Mouse (Mus musculus) CH12.LX (cell line): ENCODE results near the gene Dhx37. TPM values are rescaled to one million over a fixed set of nuclear protein-coding genes. Genes with fewer than 3 reads are reported as not detected.

Source experiments
- DNase-seq: peaks from one replicate; pipeline ENCODE4 v3.0.0-alpha.2; 2013; ENCODE audit errors: extremely low read depth
- H3K27ac ChIP-seq: 2 replicates; pipeline ENCODE4 v1.5.1; 2012; ENCODE audit warnings: low read depth, mild to moderate bottlenecking, control low read depth, moderate library complexity; ENCODE audit not compliant: insufficient read depth
- H3K27me3 ChIP-seq: replicated peaks from 2 replicates; pipeline ENCODE3; 2012; ENCODE audit warnings: inconsistent platforms
- H3K36me3 ChIP-seq, 2 experiments: replicated peaks in 1 of 2; 2 replicates each; pipeline versions ENCODE3 to v1.6.1; 2012; ENCODE audit warnings: inconsistent platforms in 1 of 2, low read length in 1 of 2, mild to moderate bottlenecking in 1 of 2, mixed read lengths in 1 of 2, moderate library complexity in 1 of 2; ENCODE audit not compliant: control insufficient read depth in 1 of 2, insufficient read depth in 1 of 2
- H3K4me1 ChIP-seq, 2 experiments: 2 replicates each; pipeline ENCODE4 v1.6.1; 2012; ENCODE audit warnings: inconsistent platforms in 1 of 2, moderate library complexity in 1 of 2; ENCODE audit not compliant: insufficient read depth in 2 of 2, control insufficient read depth in 1 of 2
- H3K4me2 ChIP-seq: 2 replicates; pipeline ENCODE4 v1.6.1; 2012; ENCODE audit warnings: low read depth, mild to moderate bottlenecking, control low read depth; ENCODE audit not compliant: poor library complexity, insufficient read depth, severe bottlenecking
- H3K4me3 ChIP-seq, 3 experiments: fragments of 150-350 bp in 1 of 3; sonication (generic) in 1 of 3; replicated peaks in 1 of 3; 2 replicates each; pipeline versions ENCODE3 to v1.5.1; 2011 to 2012; ENCODE audit warnings: low read depth in 2 of 3, low read length in 2 of 3, mild to moderate bottlenecking in 2 of 3, moderate library complexity in 2 of 3, control low read depth in 1 of 3, improper control_type of control experiment in 1 of 3, inconsistent platforms in 1 of 3, mixed read lengths in 1 of 3; ENCODE audit not compliant: poor library complexity in 1 of 3
- H3K79me2 ChIP-seq: replicated peaks from 2 replicates; pipeline ENCODE4 v1.6.1; 2012; ENCODE audit warnings: mild to moderate bottlenecking, moderate library complexity; ENCODE audit not compliant: control insufficient read depth, poor library complexity, insufficient read depth, severe bottlenecking; ENCODE audit errors: extremely low read depth
- H3K9ac ChIP-seq: 2 replicates; pipeline ENCODE4 v1.6.1; 2012; ENCODE audit warnings: low read depth, mild to moderate bottlenecking, control low read depth, moderate library complexity; ENCODE audit not compliant: insufficient read depth
- H3K9me3 ChIP-seq: replicated peaks from 2 replicates; pipeline ENCODE3; 2012; ENCODE audit warnings: low read length, inconsistent platforms, mixed read lengths
- CHD2 ChIP-seq: IDR thresholded peaks from 2 replicates; pipeline ENCODE4 v1.6.1; 2011; ENCODE audit warnings: low read length, improper control_type of control experiment
- CTCF ChIP-seq, 2 experiments: IDR thresholded peaks in 1 of 2; conservative IDR thresholded peaks in 1 of 2; 2 replicates each; pipeline ENCODE4 v1.5.1; 2011 to 2012; ENCODE audit warnings: low read depth in 2 of 2, low read length in 2 of 2, improper control_type of control experiment in 1 of 2, inconsistent platforms in 1 of 2, mild to moderate bottlenecking in 1 of 2, moderate library complexity in 1 of 2
- E2F4 ChIP-seq: IDR thresholded peaks from 2 replicates; pipeline ENCODE4 v1.6.1; 2011; ENCODE audit warnings: low read depth, low read length, improper control_type of control experiment; ENCODE audit not compliant: insufficient replicate concordance
- ELF1 ChIP-seq: IDR thresholded peaks from 2 replicates; pipeline ENCODE4 v1.6.1; 2014; ENCODE audit warnings: low read depth, mild to moderate bottlenecking, inconsistent platforms, low read length, improper control_type of control experiment
- ETS1 ChIP-seq: conservative IDR thresholded peaks from 2 replicates; pipeline ENCODE4 v1.6.1; 2012; ENCODE audit warnings: low read depth, mild to moderate bottlenecking, inconsistent platforms, low read length, improper control_type of control experiment, moderate library complexity
- HCFC1 ChIP-seq: IDR thresholded peaks from 2 replicates; pipeline ENCODE4 v1.6.1; 2012; ENCODE audit warnings: low read depth, mild to moderate bottlenecking, inconsistent platforms, low read length, improper control_type of control experiment
- JUND ChIP-seq: conservative IDR thresholded peaks from 2 replicates; pipeline ENCODE4 v1.6.1; 2011; ENCODE audit warnings: low read depth, low read length, improper control_type of control experiment
- KAT2A ChIP-seq: IDR thresholded peaks from 2 replicates; pipeline ENCODE4 v1.6.1; 2012; ENCODE audit warnings: low read length, improper control_type of control experiment, inconsistent platforms; ENCODE audit not compliant: insufficient replicate concordance
- MAFK ChIP-seq: IDR thresholded peaks from 2 replicates; pipeline ENCODE4 v1.6.1; 2011; ENCODE audit warnings: low read length, improper control_type of control experiment; ENCODE audit not compliant: insufficient replicate concordance
- MAZ ChIP-seq: IDR thresholded peaks from 2 replicates; pipeline ENCODE4 v1.6.1; 2012; ENCODE audit warnings: low read depth, mild to moderate bottlenecking, inconsistent platforms, low read length, improper control_type of control experiment, moderate library complexity
- MXI1 ChIP-seq: IDR thresholded peaks from 2 replicates; pipeline ENCODE4 v1.6.1; 2011; ENCODE audit warnings: mild to moderate bottlenecking, low read depth, low read length, improper control_type of control experiment
- MYC ChIP-seq: IDR thresholded peaks from 2 replicates; pipeline ENCODE4 v1.6.1; 2011; ENCODE audit warnings: low read depth, mild to moderate bottlenecking, improper control_type of control experiment, low read length
- NRF1 ChIP-seq: IDR thresholded peaks from 2 replicates; pipeline ENCODE4 v1.6.1; 2014; ENCODE audit warnings: low read depth, mild to moderate bottlenecking, inconsistent platforms, low read length, improper control_type of control experiment, moderate library complexity
- PAX5 ChIP-seq: IDR thresholded peaks from 2 replicates; pipeline ENCODE4 v1.6.1; 2012; ENCODE audit warnings: low read length, inconsistent platforms, mixed read lengths
- POLR2A ChIP-seq: IDR thresholded peaks from 2 replicates; pipeline ENCODE4 v1.6.1; 2011; ENCODE audit warnings: low read depth, mild to moderate bottlenecking, improper control_type of control experiment, low read length
- SIN3A ChIP-seq: IDR thresholded peaks from 2 replicates; pipeline ENCODE4 v1.6.1; 2012; ENCODE audit warnings: low read length, improper control_type of control experiment, inconsistent platforms
- TBP ChIP-seq: conservative IDR thresholded peaks from 2 replicates; pipeline ENCODE4 v1.6.1; 2011; ENCODE audit warnings: low read depth, low read length, improper control_type of control experiment
- ZC3H11A ChIP-seq: IDR thresholded peaks from 2 replicates; pipeline ENCODE4 v1.6.1; 2012; ENCODE audit warnings: low read depth, mild to moderate bottlenecking, inconsistent platforms, low read length, improper control_type of control experiment
- ZMIZ1 ChIP-seq: IDR thresholded peaks from 2 replicates; pipeline ENCODE4 v1.6.1; 2012; ENCODE audit warnings: low read depth, mild to moderate bottlenecking, inconsistent platforms, low read length, improper control_type of control experiment
- dilution Hi-C: fragments of 300-500 bp; cut with MboI; formaldehyde crosslinking; loops from 2 replicates; pipeline ENCODE4 v1.14.3; 2020; ENCODE audit warnings: low sequenced_read_pairs; ENCODE audit not compliant: extremely low pct_unique_long_range_greater_than_20kb, extremely low pct_ligation_motif_present
- in situ Hi-C: fragments of 300-500 bp; cut with MboI; formaldehyde crosslinking; loops from 3 replicates; pipeline ENCODE4 v1.14.3; 2019; ENCODE audit warnings: low sequenced_read_pairs, low pct_ligation_motif_present, low pct_unique_long_range_greater_than_20kb, mixed read lengths
- polyA plus RNA-seq: library from polyadenylated mRNA; unstranded; fragments of >175 nt; gene quantifications from 2 replicates; pipeline ENCODE4 v1.2.1, GENCODE M21; 2012; ENCODE audit warnings: low read depth; ENCODE audit not compliant: insufficient read length
- total RNA-seq, 2 experiments: library from RNA; depleted of rRNA; stranded (reverse); fragments of 300-350 nt in 1 of 2; fragments of >200 nt in 1 of 2; gene quantifications; 2 replicates each; pipeline ENCODE4 v1.2.3; 2012 to 2014

The Dhx37 gene
- total and polyA plus RNA-seq, 3 experiments, result 21.0 to 36.9 (median 26.0) TPM

DNA sequence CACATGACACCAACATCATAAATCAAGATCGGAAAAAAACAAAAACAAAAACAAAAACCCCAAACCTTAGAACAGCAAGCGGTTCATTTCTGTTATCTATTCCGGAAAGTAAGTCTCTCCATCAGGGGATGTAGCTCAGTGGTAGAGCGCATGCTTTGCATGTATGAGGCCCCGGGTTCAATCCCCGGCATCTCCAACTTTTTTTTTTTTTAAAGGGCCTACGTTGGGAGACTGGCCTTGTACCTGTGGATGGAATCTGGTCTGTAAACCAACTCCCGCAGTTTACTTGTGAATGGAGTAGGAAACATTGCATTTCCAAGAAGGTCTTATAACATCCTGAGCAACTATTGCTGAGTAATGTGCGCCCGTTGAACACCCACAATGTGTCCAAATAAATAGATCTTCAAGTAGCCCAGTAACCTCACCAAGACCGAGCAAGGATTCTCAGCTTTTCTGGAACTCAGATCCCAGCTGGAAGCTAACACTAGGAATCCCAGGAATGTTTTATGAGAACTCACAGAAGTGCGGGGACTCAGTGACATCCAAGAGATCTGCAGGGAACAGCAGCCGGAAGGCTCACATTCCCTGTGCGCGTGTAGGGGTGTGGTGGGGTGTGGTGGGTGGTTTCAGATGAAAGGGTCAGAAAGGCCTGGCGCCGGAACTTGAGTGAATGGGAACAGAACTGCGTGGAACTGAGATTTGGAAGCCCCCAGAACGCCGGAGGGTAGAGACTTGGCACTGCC is 24.4 kb downstream of the Dhx37 start (continued):
- TF ChIP-seq PAX5 (no peak), ETS1 (no peak), NRF1 (peak; percentile 71), CHD2 (no peak), HCFC1 (peak; percentile 35), POLR2A (no peak), CTCF (conservative IDR thresholded peaks at IDR 0.05 in 1 of 2, IDR thresholded peaks at IDR 0.05 in 1 of 2; ENCODE audit: low read depth in 2 of 2, low read length in 2 of 2) (no peak), ZMIZ1 (no peak)
- TF ChIP-seq, all 38 proteins: peak for 10

DNA sequence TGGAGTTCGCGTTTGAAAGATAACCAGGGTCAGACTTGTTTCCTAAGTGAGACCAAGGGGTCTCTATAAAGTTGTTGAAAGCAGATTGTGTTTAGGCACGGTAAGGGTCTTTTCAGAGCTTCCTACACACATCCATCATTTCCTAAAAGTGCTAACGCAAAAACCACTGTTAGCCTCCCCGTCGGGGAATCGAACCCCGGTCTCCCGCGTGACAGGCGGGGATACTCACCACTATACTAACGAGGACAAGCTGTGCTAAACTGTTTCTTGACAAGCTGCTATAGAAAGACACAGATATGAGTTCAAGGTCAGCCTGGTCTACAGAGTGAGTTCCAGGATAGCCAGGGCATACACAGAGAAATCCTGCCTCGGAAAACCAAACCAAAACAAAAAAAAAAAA is 25.1 kb downstream of the Dhx37 start:
- H3K27ac ChIP-seq, result no peak overlapping the region
- no peaks in the 10 kb centered on the region for H3K79me2 ChIP-seq
- peak overlapping the region; percentile 62 for H3K9ac ChIP-seq
- peaks cover 3 to 20% of the 10 kb centered on the region in 2 experiments; a peak in 3 of 4 replicates for H3K4me1 ChIP-seq
- H3K4me3 ChIP-seq, result peak overlapping the region; percentile 50 to 58 (median 52)
- DNase-seq, result peak; percentile 91
- no peaks in the 10 kb centered on the region for H3K27me3 ChIP-seq
- H3K36me3 ChIP-seq, result peaks cover 7 to 17% of the 10 kb centered on the region in 2 experiments
- peak; percentile 56 for TF ChIP-seq MYC
- no peak for TF ChIP-seq ZC3H11A
- TF ChIP-seq MAFK, result peak; percentile 96
- TF ChIP-seq JUND, result no peak; the same call in 1 of the 2 replicates
- TF ChIP-seq KAT2A, result 0 out of 2 replicates have a peak, but pooled peaks have one; percentile 47
- TF ChIP-seq SIN3A, result peak; percentile 50; the same call in 1 of the 2 replicates
- 0 out of 2 replicates have a peak, but pooled peaks have one; percentile 12 for TF ChIP-seq E2F4
- TF ChIP-seq TBP, result peak; percentile 99
- TF ChIP-seq CTCF (conservative IDR thresholded peaks at IDR 0.05 in 1 of 2, IDR thresholded peaks at IDR 0.05 in 1 of 2; ENCODE audit: low read depth in 2 of 2, low read length in 2 of 2), result no peak
- TF ChIP-seq MAZ, result no peak
- peak; percentile 68 for TF ChIP-seq NRF1
- no peak for TF ChIP-seq MXI1
- peak; percentile 95 for TF ChIP-seq ELF1
- no peak for TF ChIP-seq ETS1
- peak overlapping the region; percentile 76 for H3K4me2 ChIP-seq
- H3K9me3 ChIP-seq, result no peaks in the 10 kb centered on the region
- in situ Hi-C loops, result no loop called here
- dilution Hi-C loops, result no loop called here
